Mouse (Mus musculus): Measurements from ENCODE around the gene Apod.
"Not testable (repeated sequence)": the region's sequence is repeated elsewhere in the genome, so short reads cannot be mapped to it uniquely, and the experiment has no call there.

Apod gene

DNA sequence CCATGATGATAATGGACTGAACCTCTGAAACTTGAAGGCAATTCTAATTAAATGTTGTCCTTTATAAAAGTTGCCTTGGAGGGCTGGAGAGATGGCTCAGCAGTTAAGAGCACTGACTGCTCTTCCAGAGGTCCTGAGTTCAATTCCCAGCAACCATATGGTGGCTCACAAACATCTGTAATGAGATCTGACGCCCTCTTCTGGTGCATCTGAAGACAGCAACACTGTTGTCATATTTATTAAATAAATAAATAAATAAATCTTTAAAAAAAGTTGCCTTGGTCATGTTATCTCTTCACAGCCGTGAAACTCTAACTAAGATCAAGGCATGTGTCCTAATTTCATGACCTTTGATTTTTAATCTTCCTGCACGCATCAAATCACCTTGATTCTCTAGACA lies 5.1 kb upstream of the Apod start:
- not testable (repeated sequence) for DNase-seq

DNA sequence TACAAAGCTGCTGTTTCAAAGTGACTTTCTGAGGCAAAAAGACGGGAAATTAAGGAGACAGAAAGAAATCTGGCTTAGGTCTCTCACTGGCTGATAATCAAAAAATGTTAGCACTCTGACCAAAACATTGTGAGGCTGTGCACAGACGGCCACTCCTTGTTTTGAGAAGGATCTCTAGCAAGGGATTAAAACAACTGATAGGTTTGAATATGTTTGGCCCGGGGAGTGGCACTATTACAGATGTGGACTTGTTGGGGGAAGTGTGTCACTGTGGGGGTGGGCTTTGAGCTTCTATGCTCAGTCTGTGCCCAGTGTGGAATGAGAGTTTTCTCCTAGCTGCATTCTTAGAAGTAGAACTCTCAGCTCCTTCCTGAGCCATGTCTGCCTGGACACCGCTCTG lies 4.7 kb upstream of the Apod start:
- DNase-seq = no peak

DNA sequence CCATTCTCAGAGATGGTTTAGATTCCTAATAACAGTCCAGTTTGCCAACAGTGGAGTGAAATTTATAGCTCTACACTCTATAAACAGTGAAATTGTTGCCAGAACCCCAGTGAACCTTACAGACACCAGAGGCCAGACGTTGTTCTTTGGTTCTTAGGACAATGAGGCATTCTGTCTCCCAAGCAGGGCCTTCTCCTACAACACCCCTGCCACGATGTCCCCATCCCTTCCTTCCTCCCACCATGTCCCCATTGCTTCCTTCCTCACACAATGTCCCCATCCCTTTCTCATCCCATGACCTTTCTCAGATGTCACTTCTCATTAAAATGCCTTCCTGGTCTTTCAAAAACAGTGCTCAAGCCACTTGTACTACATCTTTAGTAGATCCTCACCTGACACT lies 3.8 kb upstream of the Apod start:
- DNase-seq = no peak

DNA sequence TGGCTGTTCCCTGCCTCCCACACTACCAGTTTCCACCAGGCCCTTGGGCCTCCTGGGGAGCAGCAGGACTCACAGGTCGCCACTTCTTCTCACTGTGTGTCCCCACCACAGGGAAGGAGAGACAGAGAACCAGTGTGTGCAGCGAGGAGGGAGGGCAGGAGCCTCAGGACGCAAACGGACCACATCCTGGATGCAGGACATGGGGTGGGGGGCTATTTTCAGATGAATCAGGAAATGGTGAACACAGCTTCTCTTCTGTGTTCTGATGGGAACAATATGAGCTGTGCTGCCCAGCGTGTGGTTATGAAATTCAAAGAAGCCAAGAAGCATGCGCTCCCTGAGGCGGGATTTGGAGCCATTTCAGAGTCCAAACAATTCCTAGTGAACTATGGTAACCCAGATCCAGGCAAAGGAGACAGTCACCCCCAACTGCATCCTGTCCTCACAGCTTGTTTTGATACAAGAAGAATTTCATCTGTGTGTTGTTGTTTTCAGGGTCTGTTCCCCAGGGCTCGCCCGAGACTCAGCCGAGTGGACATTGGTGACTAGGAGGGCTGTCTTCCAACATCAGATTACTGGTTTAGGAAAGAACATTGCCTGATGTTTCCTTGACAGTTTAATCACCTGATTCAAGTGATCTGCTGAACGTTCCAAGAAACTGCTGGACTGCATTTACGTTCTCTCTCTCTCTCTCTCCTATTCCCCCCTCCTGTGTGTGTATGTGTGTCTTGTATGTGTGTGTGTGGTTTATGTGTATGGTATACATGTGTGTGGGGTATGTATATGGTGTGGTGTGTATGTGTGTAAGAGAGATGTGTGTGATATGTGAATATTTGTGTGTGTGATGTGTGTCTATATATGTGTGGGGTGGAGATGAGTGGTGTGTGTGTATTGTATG lies 1.9 kb upstream of the Apod start:
- peak; percentile 39 to 62 for DNase-seq

DNA sequence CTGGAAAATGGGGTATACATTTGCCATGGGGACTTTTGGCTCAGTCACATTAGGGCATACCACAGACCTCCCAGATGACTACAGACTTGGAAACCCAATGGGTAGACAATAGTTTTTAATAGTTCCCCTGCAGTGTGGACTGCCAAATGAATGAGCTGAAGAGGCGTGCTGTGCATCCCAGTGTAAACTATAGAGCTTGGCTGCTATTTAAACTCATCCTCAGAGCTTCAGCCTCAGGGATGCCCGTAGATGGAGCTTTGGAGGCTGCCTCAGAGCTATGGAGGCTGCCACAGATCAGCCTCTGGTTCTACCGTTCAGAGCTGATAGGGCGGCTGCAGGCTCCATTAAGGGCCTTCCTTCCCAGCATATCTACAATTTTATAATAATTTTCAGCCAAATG lies 686 bp upstream of the Apod start:
- no peak for DNase-seq

DNA sequence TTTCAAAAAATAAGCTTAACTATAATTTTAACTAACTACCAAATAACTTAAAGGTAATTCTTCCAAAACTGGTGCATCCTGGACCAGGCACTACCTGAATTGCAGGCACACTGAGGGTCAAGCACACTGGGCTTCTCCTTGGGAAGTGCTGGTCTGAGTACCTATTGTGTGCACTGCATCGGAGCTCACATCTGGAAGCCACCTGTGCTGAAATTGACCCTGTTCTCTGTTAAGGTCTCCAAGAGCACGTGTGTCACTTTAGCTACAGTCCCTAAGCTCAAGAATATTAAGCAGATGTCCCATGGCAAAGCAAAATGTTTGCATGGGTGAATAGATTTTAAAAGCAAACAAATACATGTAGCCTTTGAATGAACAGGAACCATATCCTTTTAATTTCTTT lies 997 bp downstream of the Apod start:
- DNase-seq = no peak

DNA sequence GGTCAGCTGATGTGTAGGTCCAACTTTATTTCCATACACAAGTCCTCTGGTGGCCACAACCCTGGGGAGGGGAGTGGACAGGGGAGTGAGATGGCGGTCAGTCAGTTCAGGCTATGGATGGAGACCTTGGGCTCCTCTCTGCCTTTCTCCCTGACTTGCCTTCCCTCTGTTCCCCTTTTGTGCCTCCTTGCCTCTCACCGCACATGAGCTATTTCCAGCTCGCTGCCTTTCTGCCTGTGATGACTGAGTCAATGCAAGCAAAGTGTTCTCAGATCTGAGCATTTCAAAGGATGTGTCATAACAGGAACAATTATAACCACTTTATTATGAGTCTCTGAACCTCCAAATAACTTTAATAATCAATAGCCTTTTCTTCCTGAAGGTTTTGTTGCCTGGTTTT lies 2.3 kb downstream of the Apod start:
- no peak for DNase-seq

DNA sequence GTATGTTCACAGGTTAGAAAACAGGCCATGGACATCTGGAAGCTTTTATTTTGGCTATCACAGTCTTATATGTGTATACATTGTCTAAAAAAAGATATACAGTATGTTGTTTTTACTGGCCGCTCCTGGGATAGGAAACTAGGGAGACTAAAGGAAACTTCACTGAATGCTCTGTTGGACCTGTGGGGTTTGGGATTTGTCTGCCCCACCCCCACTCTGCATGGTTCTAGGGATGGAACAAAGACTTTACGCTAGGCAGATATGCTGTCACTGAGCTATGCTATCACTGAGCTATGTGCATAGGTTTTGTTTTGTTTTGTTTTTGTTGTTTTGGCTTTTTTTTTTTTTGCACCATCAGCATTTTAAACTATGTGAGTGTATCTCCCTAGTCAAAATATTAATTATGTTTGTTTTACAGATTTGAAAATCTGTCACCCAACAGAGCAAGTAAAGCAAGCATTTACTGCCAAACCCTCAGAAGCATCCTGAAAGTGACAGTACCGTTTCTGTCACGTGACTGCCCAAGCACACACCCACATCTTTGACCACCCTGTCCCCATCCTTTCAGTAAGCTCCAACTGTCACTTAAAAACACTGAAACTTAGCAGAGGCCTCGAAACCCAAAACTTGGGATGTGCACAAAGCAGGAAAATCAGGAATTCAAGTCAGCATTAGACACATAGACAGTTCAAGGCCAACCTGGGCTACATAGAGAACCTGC lies 9.2 kb downstream of the Apod start:
- no peak for DNase-seq

DNA sequence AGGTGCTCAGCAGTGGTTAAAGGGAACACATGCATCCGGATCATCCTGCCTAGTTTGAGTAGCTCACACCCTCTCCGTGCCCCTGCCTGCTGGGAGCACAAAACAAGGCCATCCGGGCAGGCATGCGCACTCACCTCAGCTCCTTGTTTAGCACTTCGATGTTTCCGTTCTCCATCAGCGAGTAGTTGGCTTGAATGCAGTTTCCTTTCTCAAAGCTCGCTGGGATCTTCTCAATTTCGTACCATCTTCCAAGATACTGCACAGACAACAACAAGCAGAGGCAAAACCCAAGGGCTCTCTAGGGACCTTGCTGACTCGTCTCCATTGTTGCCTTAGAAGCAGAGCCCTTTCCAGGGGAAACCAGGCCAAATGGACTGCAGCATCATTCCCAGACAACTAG lies 11.3 kb downstream of the Apod start:
- DNase-seq = peak; percentile 49 to 71

DNA sequence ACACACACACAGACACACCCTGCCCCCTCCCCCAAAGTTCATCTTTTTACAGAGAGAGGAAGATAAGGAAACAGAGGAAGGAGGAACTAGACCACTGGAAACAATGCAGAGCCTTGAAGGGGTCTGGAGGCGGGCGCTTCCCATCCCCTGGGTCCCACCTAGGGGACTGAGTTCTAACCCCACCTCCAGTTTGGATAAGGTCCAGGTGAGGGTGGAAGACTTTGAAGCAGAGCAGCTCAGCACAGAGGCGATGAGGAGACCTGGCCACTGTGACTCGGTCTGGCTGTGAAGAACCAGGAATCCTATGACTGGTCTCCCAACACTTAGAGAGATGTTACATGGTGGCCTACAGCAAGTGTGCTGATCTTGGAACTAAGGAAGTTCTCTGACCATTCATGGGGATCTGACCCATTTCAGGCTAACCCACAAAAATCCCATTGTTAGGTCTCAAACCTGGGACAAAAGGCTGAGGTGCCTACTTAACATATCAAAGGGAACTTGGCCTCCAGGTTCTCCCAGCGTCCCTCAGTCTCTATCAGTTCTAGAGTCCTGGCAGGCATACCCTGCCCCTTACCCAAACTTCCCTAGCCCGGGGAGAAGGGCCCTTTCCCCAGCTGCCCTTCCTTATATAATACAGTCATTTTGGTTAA lies 13.6 kb downstream of the Apod start:
- no peak for DNase-seq

DNA sequence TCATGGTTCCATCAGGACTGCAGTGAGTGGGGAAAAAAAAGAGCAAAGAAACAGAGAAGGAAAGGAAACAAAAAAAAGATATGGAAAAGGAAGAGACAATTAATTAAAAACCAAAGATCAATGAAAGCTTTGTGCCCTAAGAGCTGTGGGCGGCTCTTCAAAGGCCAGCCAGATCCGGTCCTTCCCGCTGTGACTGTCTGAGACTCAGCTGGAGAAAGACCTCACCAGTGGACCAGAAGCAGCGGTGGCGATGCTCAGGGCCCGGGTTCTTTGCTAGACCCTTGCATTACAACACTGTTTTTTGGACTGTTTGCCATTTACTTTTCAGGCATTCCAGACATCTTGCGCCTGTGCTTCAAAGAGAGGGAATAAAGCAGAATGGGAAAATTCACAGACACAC lies 14.1 kb downstream of the Apod start:
- DNase-seq = no peak

DNA sequence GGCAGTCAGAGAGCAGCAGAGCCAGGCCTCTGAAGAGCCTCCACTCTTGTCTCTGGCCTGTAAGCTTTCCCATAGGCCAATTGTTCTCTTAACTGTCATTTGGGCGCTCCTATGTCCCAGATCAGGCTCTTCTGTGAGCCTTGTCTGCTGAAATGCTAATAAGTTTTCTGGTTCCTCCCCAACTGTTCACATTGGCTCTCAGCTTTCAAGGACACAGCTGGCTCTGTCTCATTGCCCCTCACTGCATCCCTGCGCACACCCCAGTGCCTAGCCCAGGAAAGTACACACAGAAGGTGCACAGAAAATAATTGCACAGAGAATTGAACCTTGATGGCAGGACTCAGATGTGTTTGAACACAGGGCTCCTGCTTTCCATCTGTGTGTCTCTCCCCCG lies 14.7 kb downstream of the Apod start:
- no peak for DNase-seq

DNA sequence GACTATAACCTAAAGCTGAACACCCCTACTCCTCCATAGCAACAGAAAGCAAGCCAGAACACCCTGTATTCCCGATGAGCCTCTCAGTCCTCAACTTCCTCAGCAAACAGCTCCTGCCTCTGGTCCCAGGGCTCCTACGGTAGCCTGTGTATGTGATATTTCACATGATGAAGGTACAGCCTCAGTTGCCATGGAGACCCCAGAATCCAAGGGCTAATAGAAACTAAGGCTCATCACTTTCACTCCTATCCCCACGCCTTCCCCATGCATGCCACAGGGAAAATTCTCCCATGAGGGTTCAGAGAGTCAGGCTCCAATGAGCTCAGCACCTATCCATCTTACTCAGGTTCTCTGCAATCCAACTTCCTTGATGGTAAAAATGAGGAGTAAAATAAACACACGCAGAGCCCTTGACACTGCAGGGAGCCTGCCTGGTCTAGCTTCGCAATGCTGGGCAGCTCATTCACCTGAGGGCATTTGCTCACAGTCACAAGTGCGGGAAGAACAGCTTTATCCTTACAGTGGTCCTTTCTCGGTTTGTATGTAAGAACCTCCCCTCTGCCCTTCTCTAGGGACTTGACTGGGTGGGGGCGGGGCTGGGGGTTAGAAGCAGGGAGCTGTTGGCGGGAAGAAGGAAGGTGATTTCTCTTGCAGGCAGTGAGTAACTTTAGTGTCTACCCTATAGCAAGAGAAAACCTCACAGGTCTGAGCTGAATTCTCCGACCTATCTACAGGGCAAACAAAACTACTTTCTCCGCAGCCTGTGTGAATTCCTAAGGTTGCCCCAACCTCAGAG lies 15.2 kb downstream of the Apod start:
- DNase-seq = no peak

DNA sequence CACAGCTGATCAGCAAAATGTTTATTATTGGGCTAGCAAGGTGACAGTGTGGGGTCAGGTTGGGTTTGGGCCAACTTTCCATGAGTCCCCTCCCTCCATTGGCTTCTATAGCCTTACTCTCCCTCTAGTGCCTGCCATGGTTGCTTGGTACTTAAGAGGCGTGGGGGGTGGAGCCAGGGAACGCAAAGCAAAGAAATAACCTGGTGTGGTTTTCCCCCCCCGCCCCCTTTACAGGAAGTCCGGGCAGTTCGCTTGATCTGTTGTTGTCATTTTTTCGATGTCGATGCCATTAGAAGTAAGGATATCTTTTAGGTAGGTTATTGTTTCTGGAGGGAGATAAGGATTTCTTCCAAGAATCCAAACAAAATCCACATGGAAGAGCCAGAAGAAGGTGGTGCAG lies 17.5 kb downstream of the Apod start:
- no peak for DNase-seq

DNA sequence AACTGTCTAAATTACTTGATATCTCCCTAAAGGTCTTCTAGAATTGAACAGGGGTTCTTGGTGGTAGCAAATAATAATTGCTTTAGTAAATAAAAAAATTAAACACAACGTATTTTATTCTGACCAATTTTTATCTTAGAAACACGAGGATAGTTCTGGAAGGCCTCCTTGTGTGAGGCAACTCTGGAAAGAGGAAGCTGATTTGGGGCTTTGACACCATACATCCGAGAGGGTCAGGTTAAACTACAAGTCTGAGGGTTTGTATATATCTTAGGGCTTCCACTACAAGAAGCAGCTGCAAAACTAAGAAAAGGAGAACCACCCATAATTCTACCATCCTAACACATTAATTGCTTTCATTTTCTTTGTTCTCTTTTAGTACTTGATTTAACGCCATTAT lies 20.8 kb downstream of the Apod start:
- DNase-seq = no peak

DNA sequence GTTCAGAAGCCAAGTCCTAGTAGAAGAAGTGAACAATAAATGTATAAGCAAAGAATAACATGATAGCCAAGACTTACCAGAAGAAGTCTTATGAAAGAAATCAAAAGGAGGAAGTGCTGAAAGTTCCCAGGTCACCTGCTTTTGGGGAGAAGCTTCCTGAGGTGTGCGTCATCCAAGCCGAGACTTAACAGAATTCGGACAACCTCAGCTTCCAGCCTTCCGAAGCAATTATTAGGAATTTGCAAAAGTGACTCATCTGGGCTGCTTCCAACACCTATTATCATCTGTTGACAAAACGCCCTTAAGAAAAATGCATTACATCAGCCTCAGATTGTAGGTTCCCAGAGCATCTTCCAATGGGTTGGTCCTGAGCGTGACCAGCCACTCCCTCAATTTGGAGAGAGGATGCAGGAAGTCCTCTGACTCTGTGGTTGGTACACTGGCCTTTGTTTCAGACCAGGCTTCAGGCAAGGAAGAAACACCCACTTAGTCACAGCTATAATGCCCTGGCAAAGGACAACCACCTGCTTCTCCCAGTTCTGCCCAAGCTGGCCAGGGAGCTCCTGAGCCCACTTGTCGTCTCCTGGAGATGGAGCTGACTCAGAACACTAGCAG lies 23.8 kb downstream of the Apod start:
- peak; percentile 16 to 61 for DNase-seq

DNA sequence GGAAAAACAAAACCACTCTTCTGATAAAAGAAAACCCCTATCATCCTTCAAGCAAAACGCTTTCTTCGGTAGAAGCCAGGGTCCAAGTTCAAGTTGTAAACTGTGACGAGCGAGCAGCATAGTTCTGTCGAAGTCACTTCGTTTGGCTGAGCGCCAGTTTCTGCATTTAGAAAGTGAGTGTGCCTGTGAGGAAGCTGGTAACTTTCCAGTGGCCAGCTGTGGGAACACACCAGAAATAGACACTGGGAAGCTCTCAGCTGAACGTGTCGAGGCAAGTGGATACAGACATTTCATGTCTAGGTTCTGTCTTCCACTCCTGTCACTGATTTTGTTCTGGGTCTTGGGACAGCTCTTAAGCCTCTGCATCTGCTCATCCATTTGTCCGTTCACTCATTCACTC lies 24.3 kb downstream of the Apod start:
- DNase-seq = peak; percentile 94 to 95

DNA sequence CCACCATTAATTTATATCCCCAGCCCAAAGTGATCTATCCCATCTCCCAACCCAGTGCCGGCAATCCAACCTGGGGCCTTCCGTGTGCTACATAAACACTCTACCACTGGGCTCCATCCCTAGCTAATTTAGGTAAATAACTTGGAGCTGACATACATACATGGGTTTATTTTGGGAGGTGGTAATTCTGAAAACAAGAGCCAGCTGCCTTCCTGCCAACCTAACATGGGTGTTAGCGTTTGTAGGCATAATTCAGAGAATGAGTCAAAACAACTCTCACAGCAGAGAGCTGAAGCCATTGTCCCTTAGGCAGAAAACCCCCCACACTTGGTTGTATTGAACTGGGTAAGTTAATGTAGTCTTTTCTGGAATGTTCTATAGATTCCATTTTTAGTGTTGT lies 26.9 kb downstream of the Apod start:
- DNase-seq = no peak

DNA sequence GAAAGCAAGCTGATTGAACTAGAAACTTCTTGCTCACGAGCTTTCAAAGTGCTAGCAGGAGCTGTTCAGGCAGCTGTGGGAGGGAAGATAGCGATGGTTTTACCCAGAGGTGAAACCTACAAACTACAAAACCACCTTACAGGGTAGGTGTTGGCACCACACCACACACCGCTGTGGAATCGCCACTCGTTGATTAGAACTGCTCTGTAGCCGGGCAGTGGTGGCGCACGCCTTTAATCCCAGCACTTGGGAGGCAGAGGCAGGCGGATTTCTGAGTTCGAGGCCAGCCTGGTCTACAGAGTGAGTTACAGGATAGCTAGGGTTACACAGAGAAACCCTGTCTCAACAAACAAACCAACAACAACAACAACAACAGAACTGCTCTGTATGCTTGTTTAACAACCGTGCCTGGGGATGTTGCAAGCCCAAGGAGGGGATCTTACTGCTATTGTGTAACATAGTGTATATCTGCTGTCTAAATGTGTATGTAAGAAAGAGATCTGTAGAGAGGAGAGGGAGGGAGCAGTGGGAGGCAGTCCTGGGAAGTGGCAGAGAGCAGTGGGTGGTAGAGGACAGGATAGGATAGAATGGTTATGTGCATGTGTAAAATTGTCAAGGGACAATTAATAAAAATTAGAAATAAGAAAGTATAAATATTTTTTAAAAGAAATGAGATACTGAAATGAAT lies 27.7 kb downstream of the Apod start:
- no peak for DNase-seq

DNA sequence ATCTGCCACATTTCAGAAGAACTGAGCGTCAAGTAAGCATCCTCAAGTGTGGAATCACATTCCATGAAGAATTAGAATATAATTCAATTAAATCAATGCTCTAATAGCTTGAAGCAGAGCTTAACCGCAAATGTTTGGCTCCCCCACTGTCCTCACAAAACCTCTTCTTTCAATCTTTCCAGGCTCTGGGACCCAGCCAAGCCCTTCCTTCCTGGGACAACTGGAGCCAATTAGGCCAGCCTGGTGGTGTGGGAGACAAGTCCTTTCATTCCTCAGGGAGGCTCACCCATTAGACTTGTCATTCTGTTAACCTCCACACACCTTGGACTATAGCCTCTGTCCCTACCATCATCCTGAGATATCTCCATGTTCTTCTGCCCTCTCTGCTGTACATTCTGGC lies 32.6 kb downstream of the Apod start:
- peak; percentile 60 to 70 for DNase-seq

DNA sequence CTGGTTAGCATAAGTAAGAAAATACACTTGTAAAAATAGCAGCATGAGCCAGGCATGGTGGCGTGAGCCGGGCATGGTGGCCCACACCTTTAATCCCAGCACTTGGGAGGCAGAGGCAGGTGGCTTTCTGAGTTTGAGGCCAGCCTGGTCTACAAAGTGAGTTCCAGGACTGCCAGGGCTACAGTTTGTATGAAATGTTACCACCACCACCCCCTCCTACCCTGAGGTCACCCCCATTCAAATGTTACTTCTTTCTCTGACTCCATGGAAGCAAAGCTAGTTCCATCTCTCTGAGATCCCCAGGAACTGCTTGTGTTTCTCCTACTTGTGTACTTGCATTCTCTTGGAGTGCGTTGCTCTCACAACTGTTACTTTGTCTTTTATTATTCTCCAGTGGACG lies 34.4 kb downstream of the Apod start:
- DNase-seq = no peak

DNA sequence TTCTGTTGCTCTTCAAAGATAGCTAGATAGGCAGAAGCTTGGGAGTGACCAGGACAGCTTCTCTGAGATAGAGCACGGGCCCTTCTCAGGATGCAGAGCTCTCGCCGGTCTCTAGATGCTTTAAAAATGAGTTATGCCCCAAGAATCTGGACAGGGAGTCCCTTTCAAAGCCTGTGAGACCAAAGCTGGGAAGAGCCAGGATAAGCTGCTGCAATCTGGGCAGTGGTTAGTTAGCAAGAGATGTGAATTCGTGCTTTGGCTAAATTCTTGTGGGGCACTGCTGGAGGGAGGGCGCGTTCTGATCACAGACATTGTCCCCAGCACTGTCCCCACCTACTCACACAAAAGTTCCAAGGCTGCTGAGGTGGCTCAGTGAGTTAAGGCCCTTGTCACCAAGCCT lies 36.0 kb downstream of the Apod start:
- no peak for DNase-seq

Measured in kidney, postnatal 25 days (tissue).